Mouse (Mus musculus) liver, postnatal 0 days (tissue): Measurements from ENCODE around the gene Spred2. TPM values are rescaled to one million over a fixed set of nuclear protein-coding genes. Genes with fewer than 3 reads are reported as not detected.

Experiments used
- ATAC-seq: fragments of 200-750 bp; cut with Nextera tagmentation; 2 replicates; pipeline ENCODE4 v1.8.0; 2017; ENCODE audit warnings: mild to moderate bottlenecking, moderate library complexity
- DNase-seq: peaks from one replicate; pipeline ENCODE4 v3.0.0-alpha.2; 2016
- H3K27ac ChIP-seq: fragments of 300-500 bp; sonication (generic); 2 replicates; pipeline ENCODE4 v1.5.1; 2014; ENCODE audit warnings: antibody characterized with exemption, moderate library complexity, mild to moderate bottlenecking, low read depth
- H3K27me3 ChIP-seq: fragments of 300-500 bp; sonication (generic); 2 replicates; pipeline ENCODE4 v1.6.1; 2014; ENCODE audit warnings: low read length, control low read depth, mixed read lengths; ENCODE audit not compliant: insufficient read depth
- H3K36me3 ChIP-seq: fragments of 300-500 bp; sonication (generic); replicated peaks from 2 replicates; pipeline ENCODE4 v1.6.1; 2014; ENCODE audit warnings: mild to moderate bottlenecking, control low read depth, low read length, moderate library complexity, mixed read lengths; ENCODE audit not compliant: insufficient read depth
- H3K4me1 ChIP-seq: fragments of 300-500 bp; sonication (generic); 2 replicates; pipeline ENCODE4 v1.6.1; 2014; ENCODE audit warnings: antibody characterized with exemption, mild to moderate bottlenecking, control low read depth; ENCODE audit not compliant: insufficient read depth
- H3K4me2 ChIP-seq: fragments of 300-500 bp; sonication (generic); 2 replicates; pipeline ENCODE4 v1.6.1; 2014; ENCODE audit warnings: low read depth, mild to moderate bottlenecking, low read length, moderate library complexity, mixed read lengths
- H3K4me3 ChIP-seq: fragments of 300-500 bp; sonication (generic); 2 replicates; pipeline ENCODE4 v1.5.1; 2014; ENCODE audit warnings: low read depth, low read length
- H3K9ac ChIP-seq: fragments of 300-500 bp; sonication (generic); replicated peaks from 2 replicates; pipeline ENCODE4 v1.6.1; 2014; ENCODE audit warnings: mild to moderate bottlenecking, moderate library complexity
- H3K9me3 ChIP-seq: fragments of 300-500 bp; sonication (generic); 2 replicates; pipeline ENCODE4 v1.6.1; 2016; ENCODE audit warnings: mild to moderate bottlenecking, control low read depth, low read length, mixed read lengths
- CTCF ChIP-seq: sonication (generic); IDR thresholded peaks from 2 replicates; pipeline ENCODE4 v1.5.1; 2016; ENCODE audit warnings: antibody characterized with exemption, low read depth
- EP300 ChIP-seq: IDR thresholded peaks from 2 replicates; pipeline ENCODE4 v1.6.1; 2016; ENCODE audit warnings: antibody characterized with exemption, low read depth, mild to moderate bottlenecking
- WGBS: fragments of 180-500 bp; shearing (Covaris S2); extraction: QIAGEN DNeasy Blood & Tissue Kit; methylation state at CpG from one replicate; pipeline ENCODE4 v1.1.7; 2014; ENCODE audit not compliant: insufficient replicate concordance; 5-methylcytosine and 5-hydroxymethylcytosine counted together
- polyA plus RNA-seq: library from polyadenylated mRNA; unstranded; fragments of >200 nt; fragmentation: Nextera tagmentation; extraction: Ambion mirVana; gene quantifications from 2 replicates; pipeline ENCODE4 v1.2.1, GENCODE M21; 2015

Spred2 gene
- polyA plus RNA-seq, 1 experiment from 2014 or later = 1.3 TPM

DNA sequence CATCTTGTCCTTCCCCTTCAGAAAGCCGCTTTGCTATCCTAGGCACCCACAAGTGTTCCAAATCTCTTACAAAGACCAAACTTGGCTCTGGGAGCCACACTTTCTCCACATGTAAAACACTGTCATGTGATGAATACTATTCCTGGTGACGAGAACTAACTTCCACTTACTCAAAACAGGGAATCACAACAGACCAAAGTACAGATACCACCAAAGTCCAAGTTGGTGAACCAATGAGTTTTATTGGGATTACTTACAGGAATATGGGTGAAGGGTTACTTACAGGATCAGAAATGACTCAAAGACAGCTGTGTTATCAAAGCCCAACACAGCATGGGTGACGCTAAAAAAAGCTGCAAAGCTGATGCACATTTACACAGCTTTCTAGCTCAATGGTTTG, 30.9 kb upstream of the Spred2 start:
- no peak overlapping the region for H3K4me2 ChIP-seq
- H3K4me1 ChIP-seq = no peaks in the 10 kb centered on the region
- DNase-seq (no peak), ATAC-seq (no peak)
- 81% methylated on average over 3 of the region's 3 CpGs for WGBS
- H3K36me3 ChIP-seq = no peaks in the 10 kb centered on the region
- no peak overlapping the region for H3K4me3 ChIP-seq
- no peak overlapping the region for H3K9ac ChIP-seq
- no peak overlapping the region for H3K27ac ChIP-seq
- no peaks in the 10 kb centered on the region for H3K9me3 ChIP-seq
- TF ChIP-seq EP300 (no peak), CTCF (no peak)
- H3K27me3 ChIP-seq = no peaks in the 10 kb centered on the region

DNA sequence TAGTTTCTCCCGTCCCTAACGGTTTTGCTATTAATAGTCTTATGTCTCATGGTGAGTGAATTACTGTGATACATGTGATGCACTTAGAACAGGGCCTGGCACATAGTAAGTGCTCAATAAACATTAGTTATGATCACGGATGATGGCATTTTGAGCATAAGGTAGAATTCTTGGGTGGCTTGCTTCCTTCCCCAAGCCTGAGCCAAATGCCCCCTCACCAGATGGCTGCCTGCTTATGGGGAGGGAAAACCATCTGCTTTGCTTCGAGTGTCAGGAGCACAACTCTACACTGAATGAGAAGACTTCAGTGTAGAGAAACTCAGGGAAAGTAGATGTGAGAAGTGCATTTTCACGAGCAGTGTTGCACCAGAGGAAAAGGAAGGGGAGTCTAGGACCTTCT, 24.6 kb upstream of the Spred2 start:
- DNase-seq (no peak), ATAC-seq (no peak)
- no peak overlapping the region for H3K4me2 ChIP-seq
- no peak overlapping the region for H3K9ac ChIP-seq
- no peaks in the 10 kb centered on the region for H3K36me3 ChIP-seq
- no peaks in the 10 kb centered on the region for H3K9me3 ChIP-seq
- no peaks in the 10 kb centered on the region for H3K27me3 ChIP-seq
- no peaks in the 10 kb centered on the region for H3K4me1 ChIP-seq
- H3K4me3 ChIP-seq = no peak overlapping the region
- no peak for TF ChIP-seq CTCF
- no peak for TF ChIP-seq EP300
- no peak overlapping the region for H3K27ac ChIP-seq
- WGBS = 65% methylated on average over 5 of the region's 5 CpGs

DNA sequence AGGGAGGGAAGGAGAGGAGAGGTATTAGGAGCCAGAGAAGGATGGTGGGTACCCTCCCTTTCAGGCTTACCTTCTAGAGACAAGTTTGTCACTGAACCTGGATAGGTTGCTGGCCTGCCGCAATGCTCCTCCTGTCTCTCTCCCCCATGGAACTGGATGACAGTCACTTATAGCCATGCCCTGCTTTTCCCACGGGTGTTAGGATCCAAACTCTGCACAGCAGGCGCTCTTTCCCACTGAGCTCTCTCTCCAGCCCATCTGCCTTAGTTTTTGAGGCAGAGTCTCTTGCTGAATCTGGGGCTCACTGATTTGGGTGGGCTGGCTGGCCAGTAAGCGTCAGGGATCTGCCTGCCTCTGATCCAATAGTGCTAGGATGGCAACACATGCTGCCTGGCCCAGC, 23.5 kb upstream of the Spred2 start:
- no peak overlapping the region for H3K4me3 ChIP-seq
- DNase-seq = no peak
- no peaks in the 10 kb centered on the region for H3K4me1 ChIP-seq
- TF ChIP-seq EP300 (no peak), CTCF (no peak)
- 80% methylated on average over 4 of the region's 4 CpGs for WGBS
- ATAC-seq = no peak
- H3K27ac ChIP-seq = no peak overlapping the region
- H3K4me2 ChIP-seq = no peak overlapping the region
- H3K27me3 ChIP-seq = no peaks in the 10 kb centered on the region
- H3K9me3 ChIP-seq = no peaks in the 10 kb centered on the region
- no peaks in the 10 kb centered on the region for H3K36me3 ChIP-seq
- no peak overlapping the region for H3K9ac ChIP-seq

DNA sequence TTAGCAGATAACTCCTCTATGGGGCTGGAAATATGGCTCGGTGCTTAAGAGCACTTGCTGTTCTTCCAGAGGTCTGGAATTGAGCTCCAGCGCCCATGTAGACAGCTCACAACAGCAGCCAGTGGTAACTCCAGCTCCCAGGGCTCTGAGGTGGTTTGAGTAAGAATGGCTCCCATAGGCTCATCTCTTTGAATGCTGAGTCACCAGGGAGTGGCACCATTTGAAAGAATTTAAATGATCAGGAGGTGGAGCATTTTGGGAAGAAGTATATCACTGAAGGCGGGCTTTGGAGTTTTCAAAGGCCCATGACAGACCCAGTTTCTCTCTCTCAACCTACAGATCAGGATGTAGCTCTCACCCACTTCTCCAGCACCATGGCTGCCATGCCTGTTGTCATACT, 13.0 kb upstream of the Spred2 start:
- H3K9ac ChIP-seq = no peak overlapping the region
- no peak overlapping the region for H3K27ac ChIP-seq
- DNase-seq (no peak), ATAC-seq (no peak)
- TF ChIP-seq EP300 = no peak
- TF ChIP-seq CTCF = no peak
- no peak overlapping the region for H3K4me3 ChIP-seq
- peaks cover 4% of the 10 kb centered on the region; the same call in 1 of the 2 replicates for H3K9me3 ChIP-seq
- WGBS = 84% methylated on average over 3 of the region's 3 CpGs
- H3K4me1 ChIP-seq = no peaks in the 10 kb centered on the region
- H3K27me3 ChIP-seq = no peaks in the 10 kb centered on the region
- H3K36me3 ChIP-seq = no peaks in the 10 kb centered on the region
- H3K4me2 ChIP-seq = no peak overlapping the region

DNA sequence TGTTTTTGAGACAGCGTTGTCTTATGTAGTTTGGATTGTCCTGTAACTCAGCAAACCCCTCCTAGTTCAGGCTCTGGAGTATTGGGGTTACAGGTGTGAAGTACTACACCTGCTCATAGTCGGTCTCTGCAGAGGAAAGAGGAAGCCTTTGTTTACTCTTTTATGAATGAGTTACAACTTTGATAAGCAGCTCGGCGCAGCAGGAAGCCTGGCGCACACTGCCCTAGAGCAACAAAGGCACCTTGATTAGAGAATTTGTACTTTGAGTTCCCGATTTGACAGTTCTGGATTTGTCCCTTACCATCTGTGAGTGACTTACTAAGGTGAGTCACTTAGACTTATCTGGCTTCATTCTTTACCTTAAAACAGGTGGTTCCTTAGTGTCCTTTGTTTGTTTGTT, 12.0 kb upstream of the Spred2 start:
- Histone ChIP-seq H3K9ac (no peak overlapping the region), H3K4me2 (no peak overlapping the region), H3K36me3 (no peaks in the 10 kb centered on the region), H3K4me3 (no peak overlapping the region), H3K9me3 (peaks cover 4% of the 10 kb centered on the region; the same call in 1 of the 2 replicates), H3K27ac (no peak overlapping the region), H3K27me3 (no peaks in the 10 kb centered on the region), H3K4me1 (no peaks in the 10 kb centered on the region)
- no peak for TF ChIP-seq CTCF
- no peak for TF ChIP-seq EP300
- 56% methylated on average over 6 of the region's 6 CpGs for WGBS
- DNase-seq (no peak), ATAC-seq (no peak)

DNA sequence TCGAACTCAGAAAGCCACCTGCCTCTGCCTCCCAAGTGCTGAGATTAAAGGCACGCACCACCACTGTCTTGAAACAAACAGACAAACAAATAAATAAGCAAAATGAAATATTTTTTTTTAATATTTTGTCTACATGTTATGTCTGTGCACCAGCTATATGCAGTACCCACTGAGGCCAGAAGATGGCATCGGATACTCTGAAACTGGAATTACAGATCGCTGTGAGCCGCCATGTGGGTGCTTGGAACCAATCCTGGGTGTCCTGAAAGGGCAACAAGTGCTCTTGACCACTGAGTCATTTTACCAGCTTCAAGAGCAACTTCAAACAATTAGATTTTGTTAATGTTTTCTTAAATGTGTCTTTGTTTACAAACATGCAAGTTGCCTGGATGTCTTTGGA, 11.5 kb upstream of the Spred2 start:
- TF ChIP-seq EP300 (no peak), CTCF (peak; percentile 40)

DNA sequence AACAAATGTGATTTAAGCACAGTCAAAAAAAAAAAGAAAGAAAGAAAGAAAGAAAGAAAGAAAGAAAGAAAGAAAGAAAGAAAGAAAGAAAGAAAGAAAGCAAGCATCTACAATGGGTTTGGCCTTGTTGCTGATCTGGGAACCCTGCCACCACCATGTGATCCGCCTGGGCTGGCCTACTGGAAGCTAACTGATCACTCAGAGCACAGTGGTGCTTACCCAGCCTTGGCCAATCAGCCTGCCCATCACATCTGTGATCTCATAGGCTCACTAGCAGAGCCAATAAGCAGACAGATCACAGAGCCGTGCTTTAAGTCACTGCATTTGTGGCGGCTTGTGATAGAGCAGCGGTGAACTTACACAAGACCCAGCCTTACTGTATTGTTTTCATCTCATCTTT, 10.4 kb upstream of the Spred2 start:
- H3K27ac ChIP-seq = no peak overlapping the region
- H3K9me3 ChIP-seq = peaks cover 4% of the 10 kb centered on the region; the same call in 1 of the 2 replicates
- TF ChIP-seq CTCF (no peak), EP300 (no peak)
- H3K9ac ChIP-seq = no peak overlapping the region
- ATAC-seq = no peak
- DNase-seq = no peak
- H3K4me1 ChIP-seq = peaks cover 2% of the 10 kb centered on the region; the same call in 1 of the 2 replicates
- H3K27me3 ChIP-seq = no peaks in the 10 kb centered on the region
- no peak overlapping the region for H3K4me2 ChIP-seq
- no peaks in the 10 kb centered on the region for H3K36me3 ChIP-seq
- H3K4me3 ChIP-seq = no peak overlapping the region
- WGBS = 87% methylated on average over 4 of the region's 4 CpGs

More for the DNA sequence above, 11.5 kb upstream of the Spred2 start:
- Histone ChIP-seq H3K4me3 (no peak overlapping the region), H3K27ac (no peak overlapping the region), H3K9ac (no peak overlapping the region), H3K9me3 (peaks cover 4% of the 10 kb centered on the region; the same call in 1 of the 2 replicates), H3K4me1 (no peaks in the 10 kb centered on the region), H3K27me3 (no peaks in the 10 kb centered on the region), H3K4me2 (no peak overlapping the region), H3K36me3 (no peaks in the 10 kb centered on the region)
- WGBS = 92% methylated on average over 5 of the region's 5 CpGs
- no peak for ATAC-seq
- DNase-seq = no peak
